Mouse (Mus musculus) left cerebral cortex, adult 11 months (tissue): ENCODE data around the gene Fscn3.
A peak's percentile ranks its signal among the peaks of the same experiment; 100 is the strongest.

Experiments
- DNase-seq: peaks from one replicate; pipeline ENCODE4 v3.0.0; 2022; ENCODE audit warnings: low spot score

The Fscn3 gene

GRCm38 (mm10) chr6:28427096-28427839 is at the start of gene Fscn3:
TSS of gene Fscn3 (plus strand) at chr6:28427789.
- DNase-seq: no peak

- DNase-seq: no peak
These were observed 45.6 kb upstream of the Fscn3 start for GRCm38 (mm10) chr6:28381983-28382382.

DNA sequence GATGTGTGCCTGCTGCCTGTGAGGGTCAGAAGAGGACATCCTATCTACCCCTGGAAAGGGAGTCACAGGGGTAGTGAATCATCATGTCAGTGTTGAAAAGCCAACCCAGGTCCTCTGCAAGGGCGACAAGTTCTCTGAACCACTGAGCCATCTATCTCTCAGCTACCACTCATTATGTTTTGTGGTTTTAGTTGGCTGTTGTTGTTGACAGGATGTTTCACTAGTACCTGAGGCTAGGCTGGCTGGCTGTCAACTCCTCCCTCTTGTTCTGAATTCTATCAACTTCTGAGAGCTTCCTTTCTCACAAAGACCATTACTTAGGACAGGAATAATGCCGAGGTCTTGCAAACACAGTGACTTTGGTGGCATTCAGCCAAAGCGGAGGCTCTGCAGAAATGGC is 42.4 kb upstream of the Fscn3 start:
- no peak for DNase-seq

DNA sequence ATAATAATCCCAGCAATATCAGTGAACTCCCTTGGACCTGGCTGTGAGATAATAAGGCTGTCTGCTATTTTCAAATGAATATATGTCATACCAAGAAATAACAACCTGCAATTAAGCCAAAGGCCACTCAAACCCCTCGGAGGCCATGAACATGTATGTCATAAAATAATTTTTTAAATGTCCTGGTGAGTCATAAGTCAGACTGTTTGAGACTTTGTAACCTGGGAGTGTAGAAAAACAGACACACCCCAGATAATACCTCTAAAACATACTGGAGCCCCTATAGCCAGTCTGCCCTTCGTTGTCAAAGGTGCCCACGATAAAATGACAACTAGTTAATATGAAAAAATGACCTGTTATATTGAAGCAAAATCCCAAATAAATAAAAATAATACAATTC is 38.6 kb upstream of the Fscn3 start:
- no peak for DNase-seq

DNA sequence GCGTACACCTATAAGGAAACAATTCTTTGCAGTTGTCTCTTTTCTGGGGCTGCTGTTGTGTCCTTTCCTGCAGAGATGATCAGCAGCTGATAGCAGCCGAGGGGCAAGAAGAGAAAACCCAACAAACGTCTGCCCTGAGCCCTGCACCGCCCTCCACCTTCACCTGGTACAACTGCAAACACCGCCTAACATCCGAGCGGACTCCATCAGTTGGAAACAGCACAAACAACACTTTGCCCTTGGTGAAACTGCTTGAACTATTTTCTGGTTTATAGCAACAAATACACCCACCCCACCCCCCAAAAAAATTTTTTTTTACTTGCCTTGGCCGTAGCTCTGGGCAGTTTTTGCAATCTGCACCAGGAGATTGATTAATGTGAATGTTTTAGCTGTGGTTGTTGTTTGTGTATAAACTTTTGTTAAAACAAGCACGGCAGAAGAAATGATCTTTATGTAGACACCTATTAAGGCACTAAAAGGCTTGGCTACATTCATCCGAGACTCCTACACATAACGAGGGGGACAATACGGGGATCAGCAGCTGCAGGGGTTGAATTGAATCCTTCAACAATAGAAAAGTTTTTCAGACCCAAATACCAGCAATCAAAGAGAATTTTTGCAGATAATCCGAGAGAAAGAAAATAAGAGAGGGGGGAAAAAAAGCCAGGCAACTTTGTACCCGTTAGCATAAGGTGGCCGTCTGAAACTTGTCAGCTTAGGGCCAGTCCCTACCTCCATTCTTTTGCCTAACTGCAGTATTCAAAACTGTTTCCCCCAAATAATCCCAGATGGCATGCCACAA is 31.3 kb upstream of the Fscn3 start:
- DNase-seq: no peak

GRCm38 (mm10) chr6:28396853-28397457 is 30.6 kb upstream of the Fscn3 start:
- DNase-seq: no peak

- no peak for DNase-seq
These were observed 29.8 kb upstream of the Fscn3 start, which contains the start of gene Zfp800 for GRCm38 (mm10) chr6:28397681-28398203. TSS of gene Zfp800 (minus strand) at chr6:28398005.

DNA sequence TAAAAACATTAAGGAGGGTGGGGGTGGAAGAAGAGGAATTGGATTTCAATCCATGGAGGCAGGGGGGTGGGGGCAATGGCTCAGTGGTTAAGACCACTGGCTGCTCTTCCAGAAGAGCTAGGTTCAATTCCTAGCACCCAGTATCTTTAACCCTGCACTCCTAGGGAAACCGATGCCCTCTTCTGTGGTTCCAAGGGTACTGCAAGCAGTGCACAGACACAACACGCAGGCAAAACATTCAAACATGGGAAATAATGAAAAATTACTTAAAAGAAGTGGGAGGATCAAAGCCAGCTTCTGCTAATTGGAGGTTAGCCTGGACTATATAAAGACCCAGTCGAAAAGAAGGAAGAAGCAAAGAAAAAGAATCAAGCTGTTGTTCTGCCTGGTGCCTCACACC is 28.9 kb upstream of the Fscn3 start:
- no peak for DNase-seq

DNA sequence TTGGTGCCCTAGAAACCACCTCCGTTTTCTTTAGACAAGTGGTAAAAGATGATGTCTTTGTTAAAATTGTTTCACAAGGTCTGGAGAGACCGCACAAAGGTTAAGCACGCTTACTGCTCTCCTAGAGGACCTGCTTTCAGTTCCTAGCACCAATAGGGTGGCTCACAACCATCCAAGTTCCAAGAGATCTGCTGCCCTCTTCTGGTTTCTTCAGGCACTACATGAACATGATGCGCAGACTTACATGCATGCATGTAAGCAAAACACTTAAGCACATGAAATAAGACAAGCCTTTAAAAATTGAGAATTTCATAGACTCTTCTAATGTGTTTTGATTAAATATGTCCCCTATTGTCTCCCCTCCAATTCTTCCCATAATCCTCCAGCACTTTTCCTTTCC is 27.8 kb upstream of the Fscn3 start:
- no peak for DNase-seq

DNA sequence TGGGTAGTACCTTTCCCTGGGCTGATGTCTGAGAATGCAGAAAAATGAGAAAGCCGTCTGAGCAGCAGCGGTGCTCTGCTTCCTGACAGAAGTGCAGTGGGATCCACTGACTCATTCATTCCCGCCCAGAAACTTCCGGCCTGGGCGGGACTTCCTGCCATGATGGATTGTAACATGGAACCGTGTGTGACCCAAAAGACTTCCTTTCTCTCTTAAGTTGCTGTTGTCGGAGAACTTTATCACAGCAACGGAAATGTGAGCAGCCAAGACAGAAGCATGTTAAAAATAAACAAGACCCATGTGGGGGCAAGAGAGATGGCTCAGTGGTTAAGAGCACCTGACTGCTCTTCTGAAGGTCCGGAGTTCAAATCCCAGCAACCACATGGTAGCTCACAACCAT is 17.5 kb upstream of the Fscn3 start:
- no peak for DNase-seq

- no peak for DNase-seq
These were observed 16.4 kb upstream of the Fscn3 start for GRCm38 (mm10) chr6:28411236-28411635.

DNA sequence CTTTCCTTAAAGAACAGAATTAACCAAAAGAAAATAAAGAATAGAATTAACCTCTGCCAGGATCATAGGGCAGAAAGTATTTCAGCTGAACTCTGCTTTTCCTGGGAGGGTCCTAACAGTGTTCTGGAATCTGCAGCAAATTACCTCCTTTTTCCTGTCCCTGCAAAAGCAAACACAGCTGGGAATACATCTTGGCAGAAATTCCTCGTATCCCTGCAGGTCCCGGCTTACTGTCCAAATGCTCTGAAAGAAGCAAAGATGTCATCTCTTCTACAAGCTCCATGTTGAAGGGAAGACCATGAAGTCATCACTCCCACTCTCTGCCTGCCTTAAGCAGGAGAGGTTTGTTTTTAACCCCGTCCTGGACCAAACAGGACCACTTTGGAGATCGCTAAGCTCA is 10.6 kb upstream of the Fscn3 start:
- no peak for DNase-seq

GRCm38 (mm10) chr6:28418449-28418848 is 9.1 kb upstream of the Fscn3 start:
- DNase-seq: no peak

GRCm38 (mm10) chr6:28419673-28420072 is 7.9 kb upstream of the Fscn3 start:
- no peak for DNase-seq

DNA sequence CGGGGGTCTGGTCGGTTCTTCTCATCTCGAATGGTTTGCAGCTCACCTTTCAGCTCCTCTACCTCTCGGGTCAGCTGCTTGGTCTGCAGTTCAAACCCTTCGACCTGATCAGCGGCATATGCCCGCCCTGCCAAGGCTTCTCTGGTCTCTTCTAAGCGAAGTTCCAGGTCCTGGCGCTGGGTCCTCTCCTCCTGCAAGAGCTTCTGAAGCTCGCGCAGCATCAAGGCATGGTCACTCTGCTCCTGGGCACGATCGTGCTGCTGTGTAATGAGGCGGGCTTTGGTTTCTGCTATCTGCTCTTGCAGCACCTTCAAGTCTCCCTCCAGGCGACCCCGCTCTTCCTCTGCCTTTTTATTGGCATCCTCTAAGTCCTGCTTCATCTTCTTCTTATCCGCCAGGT is 7.2 kb upstream of the Fscn3 start:
- no peak for DNase-seq

- DNase-seq: no peak
These were observed 6.7 kb upstream of the Fscn3 start for GRCm38 (mm10) chr6:28420865-28421264.

GRCm38 (mm10) chr6:28421469-28422000 is 6.1 kb upstream of the Fscn3 start:
- peak; percentile 89 for DNase-seq

GRCm38 (mm10) chr6:28422651-28423290 is 4.8 kb upstream of the Fscn3 start:
- DNase-seq: no peak

- DNase-seq: peak; percentile 82
These were observed 4.3 kb upstream of the Fscn3 start, which contains the start of gene Arf5 for GRCm38 (mm10) chr6:28423313-28423712. TSS of gene Arf5 (plus strand) at chr6:28423560.

DNA sequence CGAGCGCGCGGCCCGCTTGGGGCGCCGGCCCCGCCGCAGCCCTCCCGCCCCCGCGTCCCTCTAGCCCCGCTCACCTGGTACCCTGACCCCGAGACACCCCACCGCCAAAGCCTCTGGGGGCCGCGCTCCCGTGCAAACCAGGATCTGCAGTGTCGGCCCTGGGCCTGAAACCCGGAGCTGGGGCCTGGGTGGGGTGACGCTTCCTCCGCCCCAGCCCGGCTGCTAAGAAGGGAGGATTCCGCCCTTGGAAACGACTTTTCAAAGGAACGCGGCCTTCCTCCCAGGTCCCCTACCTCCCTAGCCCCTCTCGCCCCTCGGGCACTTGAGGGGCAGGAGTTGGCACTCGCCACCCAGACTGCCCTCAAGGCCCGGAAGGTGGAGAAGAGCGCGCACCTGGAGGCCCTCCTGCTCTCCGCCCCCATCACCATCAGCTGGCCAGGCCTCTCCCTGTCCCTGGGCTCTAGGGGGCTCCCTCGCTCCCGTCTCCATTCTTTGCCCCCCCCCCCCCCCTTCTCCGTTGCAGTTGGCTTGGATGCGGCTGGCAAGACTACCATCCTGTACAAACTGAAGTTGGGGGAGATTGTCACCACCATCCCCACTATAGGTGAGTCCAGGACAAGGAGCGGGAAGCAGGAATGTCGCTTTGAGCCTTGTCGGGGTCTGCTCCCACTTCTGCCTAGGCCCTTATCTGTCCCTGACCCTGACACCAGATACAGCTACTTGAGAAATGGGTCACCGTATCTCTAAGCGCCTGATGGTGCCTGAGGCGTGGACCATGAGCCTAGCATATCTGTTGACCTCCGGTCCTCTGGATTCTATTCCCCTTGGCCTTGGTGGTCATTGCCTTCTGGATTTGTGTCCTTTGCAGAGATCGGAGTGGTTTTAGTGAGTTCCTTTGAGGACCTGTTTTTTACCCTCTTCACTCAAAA is 3.6 kb upstream of the Fscn3 start:
- peak; percentile 40 for DNase-seq

DNA sequence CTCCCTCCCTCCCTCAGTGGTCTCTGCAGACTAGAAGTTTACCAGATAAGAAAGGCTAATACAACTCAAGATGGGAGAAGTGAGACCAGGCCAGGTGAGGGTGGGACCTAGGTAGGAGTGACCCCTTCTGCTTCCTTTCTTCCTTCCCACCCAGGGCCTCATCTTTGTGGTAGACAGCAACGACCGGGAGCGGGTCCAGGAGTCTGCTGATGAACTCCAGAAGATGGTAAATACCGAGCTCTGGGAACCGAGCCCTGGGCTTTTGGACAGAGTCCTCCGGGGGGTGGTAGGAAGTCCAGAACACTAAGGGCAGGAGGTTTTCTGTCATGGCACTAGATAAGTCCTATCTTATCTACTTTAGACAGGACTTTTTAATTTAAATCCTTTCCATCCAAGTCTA is 2.6 kb upstream of the Fscn3 start:
- DNase-seq: no peak
